Mouse (Mus musculus) spleen, postnatal 36 days (tissue): ENCODE measurements around the gene Saal1.
A peak's percentile ranks its signal among the peaks of the same experiment; 100 is the strongest.
"Not testable (repeated sequence)": the region's sequence is repeated elsewhere in the genome, so short reads cannot be mapped to it uniquely, and the experiment has no call there.

ENCODE experiments used
- DNase-seq, 2 experiments: peaks; one replicate each; pipeline ENCODE4 v3.0.0; 2022; ENCODE audit warnings: low spot score in 2 of 2, mixed read lengths in 1 of 2

The Saal1 gene

GRCm38 (mm10) chr7:46710390-46710844, at the start of gene Saal1:
TSS of gene Saal1 (minus strand) at chr7:46710680.
- DNase-seq, result peak; percentile 77 to 84

GRCm38 (mm10) chr7:46751490-46751889, 41.0 kb upstream of the Saal1 start, which contains the start of gene Saa2:
TSS of gene Saa2 (plus strand) at chr7:46751790.
- DNase-seq, result no peak

GRCm38 (mm10) chr7:46748459-46748858, 38.0 kb upstream of the Saal1 start:
- DNase-seq, result peak in 1 of 2 experiments; percentile 9

DNA sequence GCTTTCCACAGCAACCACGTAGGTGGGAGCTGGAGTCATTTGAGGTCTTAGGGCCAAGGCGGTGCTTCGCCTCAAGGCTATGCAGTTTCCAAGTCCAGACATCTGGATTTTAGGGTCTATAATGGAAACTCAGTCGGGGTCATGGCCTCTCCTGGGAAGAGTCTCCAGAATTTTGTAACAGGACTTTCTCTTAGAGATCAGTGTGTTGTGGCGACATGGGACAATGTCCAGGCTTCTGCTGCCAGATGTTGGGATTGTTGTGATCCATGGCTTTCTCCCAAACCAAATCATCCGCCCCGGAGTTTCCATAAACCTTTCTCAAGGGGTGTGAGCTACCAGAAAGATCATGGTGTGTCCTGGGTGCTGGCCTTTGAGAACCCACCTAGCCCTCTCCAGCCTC, 35.9 kb upstream of the Saal1 start:
- no peak for DNase-seq

- DNase-seq, result no peak
Measured at GRCm38 (mm10) chr7:46745816-46746215, 35.3 kb upstream of the Saal1 start.

GRCm38 (mm10) chr7:46742880-46743279, 32.4 kb upstream of the Saal1 start, which contains the start of gene Saa1:
TSS of gene Saa1 (minus strand) at chr7:46742980.
- DNase-seq, result not testable (repeated sequence)

GRCm38 (mm10) chr7:46740041-46740440, 29.6 kb upstream of the Saal1 start:
- not testable (repeated sequence) for DNase-seq

- DNase-seq, result no peak
Measured at GRCm38 (mm10) chr7:46738561-46739460, 28.3 kb upstream of the Saal1 start.

GRCm38 (mm10) chr7:46734983-46735382, 24.5 kb upstream of the Saal1 start:
- peak; percentile 64 for DNase-seq

DNA sequence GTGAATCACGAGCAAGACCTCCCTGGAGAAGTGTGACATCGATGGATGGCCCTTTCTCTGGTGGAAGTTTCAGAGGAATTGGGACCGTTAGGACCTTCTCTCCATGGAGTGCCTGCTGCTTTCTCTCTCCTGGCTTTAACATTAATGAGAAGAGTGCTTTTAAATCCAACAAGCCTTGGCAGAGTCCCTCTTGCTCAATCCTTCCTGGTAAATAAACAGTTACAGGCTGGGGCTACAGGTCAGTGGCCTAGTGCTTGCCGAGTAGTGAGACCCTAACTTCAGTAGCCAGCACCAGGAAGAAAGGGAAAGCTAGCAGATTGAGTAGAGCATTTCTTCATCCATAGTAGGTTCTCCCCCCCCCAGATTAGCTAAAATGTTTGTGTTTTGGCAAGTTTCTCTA, 22.0 kb upstream of the Saal1 start, which contains the start of gene Saa4:
Gene Saa4 (minus strand): TSS at position 146 of the 400 bp plus-strand sequence.
- DNase-seq, result no peak

DNA sequence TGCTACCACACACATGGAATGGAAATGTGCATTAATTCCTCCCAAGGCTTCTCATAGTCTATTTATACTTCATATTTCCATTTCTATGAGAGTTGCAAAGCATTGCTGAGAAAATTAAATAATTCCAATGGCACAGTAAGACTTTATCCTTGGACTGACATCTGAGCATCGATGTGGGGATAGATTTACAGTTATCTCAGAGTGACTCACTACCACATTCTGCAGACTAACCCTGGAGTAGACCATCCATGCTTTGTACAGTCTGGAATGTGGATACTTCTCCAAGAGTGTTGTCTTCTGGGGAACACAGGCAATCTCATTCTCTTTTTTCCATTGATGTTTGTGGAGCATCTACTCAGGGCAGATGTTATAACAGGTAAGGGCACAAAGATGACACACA, 17.1 kb upstream of the Saal1 start:
- DNase-seq, result no peak

GRCm38 (mm10) chr7:46724396-46724795, 13.9 kb upstream of the Saal1 start:
- no peak for DNase-seq

DNA sequence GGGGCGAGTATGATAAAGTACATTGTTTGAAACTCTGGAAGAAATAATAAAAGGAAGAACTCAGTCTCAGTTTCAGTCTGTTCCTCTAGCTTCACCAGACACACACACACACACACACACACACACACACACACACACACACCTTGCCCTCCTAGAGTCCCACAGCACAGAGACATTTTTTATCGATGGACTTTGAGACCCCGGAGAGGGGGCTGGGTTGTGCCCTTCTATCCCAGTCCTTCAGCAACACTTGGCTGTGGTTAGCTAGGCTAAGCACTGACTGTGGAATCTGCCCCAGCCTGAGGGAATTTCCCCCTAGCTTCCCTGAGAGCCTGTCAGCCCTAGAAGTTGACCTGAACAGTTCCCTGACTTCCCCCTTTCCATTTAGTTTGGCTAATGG, 13.4 kb upstream of the Saal1 start:
- DNase-seq, result no peak

GRCm38 (mm10) chr7:46723354-46723753, 12.9 kb upstream of the Saal1 start:
- no peak for DNase-seq

DNA sequence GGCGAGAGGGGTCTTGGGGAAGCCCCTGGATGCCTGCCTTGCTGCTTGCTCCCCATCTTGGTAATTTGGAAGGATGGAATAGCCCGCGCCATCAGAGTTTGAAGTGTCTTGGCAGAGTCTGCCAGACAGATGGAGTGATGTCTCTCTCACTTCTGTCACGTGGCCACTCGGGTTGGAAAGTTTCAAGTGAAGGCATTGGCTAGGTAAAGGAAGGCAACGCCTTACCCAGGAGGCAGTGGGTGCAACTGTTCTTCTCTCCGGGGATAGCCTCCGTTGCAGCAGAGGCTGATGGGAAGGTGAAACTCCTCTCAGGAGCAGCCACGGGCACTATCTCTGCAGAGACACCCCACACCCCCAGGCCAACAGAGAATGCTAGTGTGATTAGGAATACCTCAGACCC, 10.0 kb upstream of the Saal1 start:
- no peak for DNase-seq

DNA sequence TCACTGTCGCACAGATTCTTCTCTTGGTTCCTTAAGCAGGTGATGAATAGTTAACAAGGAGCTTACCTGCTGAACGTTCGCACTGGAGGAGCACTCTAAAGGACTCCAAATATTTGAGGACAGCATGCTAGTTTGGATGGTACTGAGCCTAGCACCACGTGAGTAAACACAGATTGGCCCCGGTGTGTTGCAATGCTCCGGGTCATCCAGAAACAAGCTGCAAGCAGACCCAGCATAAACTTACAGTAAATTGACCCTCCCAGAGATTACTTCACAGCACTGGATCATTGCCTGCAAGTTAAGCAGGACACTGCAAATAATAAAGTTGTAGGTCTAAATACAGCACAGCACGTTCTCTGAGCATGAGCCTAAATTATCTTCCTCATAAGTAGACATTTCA, 9.0 kb upstream of the Saal1 start:
- DNase-seq, result no peak

- DNase-seq, result no peak
Measured at GRCm38 (mm10) chr7:46718591-46719270, 8.3 kb upstream of the Saal1 start.

- DNase-seq, result peak; percentile 11 to 24
Measured at GRCm38 (mm10) chr7:46716897-46717296, 6.4 kb upstream of the Saal1 start.

GRCm38 (mm10) chr7:46715600-46715999, 5.1 kb upstream of the Saal1 start, which contains the start of gene Saa3:
TSS of gene Saa3 (minus strand) at chr7:46715700.
- DNase-seq, result no peak

GRCm38 (mm10) chr7:46714518-46714917, 4.0 kb upstream of the Saal1 start:
- DNase-seq, result peak; percentile 61 to 63

GRCm38 (mm10) chr7:46712250-46712649, 1.8 kb upstream of the Saal1 start:
- peak; percentile 43 to 46 for DNase-seq

- no peak for DNase-seq
Measured at GRCm38 (mm10) chr7:46700521-46701025, 9.9 kb downstream of the Saal1 start.
